Mouse (Mus musculus): ENCODE measurements at regions not wholly inside any gene's neighbourhood (a gene's known extent, or its start where the extent isn't known, plus 50 kb on each side); places are given as distances from the start of the nearest gene placed in this dataset.
A peak's percentile ranks its signal among the peaks of the same experiment; 100 is the strongest.

DNA sequence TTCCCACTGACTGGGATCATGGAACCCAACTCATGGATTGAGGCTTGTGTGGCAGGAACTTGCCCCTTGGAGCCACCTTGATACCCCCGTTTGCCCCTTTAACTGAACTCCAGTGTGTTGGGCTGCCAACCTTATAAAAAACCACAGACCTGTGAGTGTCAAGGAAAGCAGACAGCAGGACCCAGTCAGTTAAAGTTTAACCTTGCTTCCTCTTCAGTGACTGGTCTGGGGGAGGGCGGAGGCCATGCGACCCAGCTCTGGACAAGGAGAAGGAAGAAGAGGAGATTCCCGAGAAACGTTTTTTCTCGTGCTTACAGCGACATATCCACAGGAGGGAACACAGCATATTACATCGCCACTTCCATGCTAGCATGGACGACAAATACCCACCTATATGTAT is 281.9 kb upstream of the Zfp64 start:
- no peak for DNase-seq (ENCODE audit: low spot score)

DNA sequence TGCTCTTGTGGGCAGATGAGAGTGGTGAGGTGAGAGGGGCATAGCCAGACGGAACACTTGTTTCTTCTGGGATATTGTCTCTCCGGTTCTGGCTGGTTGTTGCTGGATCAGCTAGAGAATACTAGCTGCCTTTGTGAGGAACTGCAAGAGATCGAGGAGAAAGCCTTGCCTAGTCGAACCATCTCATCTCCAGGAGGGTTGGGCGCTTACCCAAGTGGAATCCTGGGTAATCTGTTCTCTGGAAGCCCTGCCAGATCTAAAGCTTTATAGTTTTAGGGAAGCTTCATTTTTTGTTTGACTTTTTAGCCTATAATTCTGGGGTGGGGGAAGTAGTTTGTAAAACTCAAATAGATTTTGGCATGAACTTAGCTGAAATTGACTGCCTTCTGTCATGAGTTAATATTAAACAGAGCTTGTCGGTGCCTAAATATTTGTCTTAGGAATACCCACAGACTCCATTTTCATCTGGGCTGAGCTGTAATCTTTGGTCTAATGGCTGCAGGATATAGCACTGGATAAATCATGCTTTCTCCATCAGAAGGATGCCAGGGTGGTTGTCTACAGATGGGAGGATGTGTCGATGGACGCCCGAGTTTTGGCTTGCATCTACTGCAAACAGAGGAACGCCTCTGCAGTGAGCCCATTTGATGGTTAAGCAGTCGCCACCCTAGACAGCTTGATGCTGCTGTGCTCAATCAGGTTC is 279.1 kb upstream of the Zfp64 start:
- no peak for DNase-seq (ENCODE audit: low spot score)

DNA sequence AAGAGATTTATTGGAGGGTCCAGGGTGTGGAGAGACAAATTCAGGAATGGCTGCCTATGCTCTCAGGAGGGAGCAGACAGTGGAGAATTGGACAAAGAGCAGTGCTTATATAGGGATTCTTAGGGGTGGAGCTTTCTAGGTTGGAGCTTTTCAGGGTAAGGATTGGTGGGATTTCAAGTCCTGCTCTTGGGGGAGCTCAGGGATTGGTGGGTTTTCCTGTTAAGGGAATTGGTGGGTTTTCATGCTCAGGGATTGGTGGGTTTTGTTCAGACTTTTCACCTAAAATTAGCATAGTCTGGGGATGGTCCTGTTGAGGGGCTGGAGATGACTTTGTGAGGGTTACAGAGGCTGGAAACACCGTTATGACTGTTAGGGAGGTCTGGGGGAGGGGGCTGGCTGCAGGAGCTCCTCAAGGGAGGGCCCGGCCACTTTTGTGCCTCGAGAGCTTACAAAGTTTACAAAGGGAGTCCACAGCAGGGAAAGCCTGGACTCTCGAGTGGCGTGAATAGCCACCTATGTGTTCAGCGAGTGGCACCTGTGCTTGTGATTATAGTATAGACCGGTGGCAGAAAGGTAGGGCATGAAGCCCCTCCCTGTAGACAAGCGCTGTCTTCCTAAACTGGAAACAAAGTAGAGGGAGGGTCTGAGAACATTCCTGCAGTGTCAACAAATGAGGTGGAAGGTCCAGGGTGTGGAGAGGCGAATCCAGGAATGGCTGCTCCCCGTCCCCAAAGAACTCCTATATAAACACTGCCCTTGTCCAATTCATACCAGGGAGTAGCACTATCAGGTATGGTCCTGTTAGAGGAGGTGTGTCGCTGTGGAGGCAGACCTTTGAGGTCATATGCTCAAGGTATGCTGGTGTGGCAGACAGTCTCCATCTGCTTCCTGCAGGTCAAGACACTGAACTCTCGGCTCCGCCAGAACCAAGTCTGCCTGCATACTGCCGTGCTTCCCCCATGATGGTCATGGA is 278.1 kb upstream of the Zfp64 start:
- no peak for DNase-seq (ENCODE audit: low spot score)

GRCm38 (mm10) chr2:169222264-169222663 is 266.9 kb upstream of the Zfp64 start:
- DNase-seq (ENCODE audit: low spot score): no peak

- DNase-seq (ENCODE audit: low spot score): no peak
Observed at GRCm38 (mm10) chr2:169221141-169221540, 265.8 kb upstream of the Zfp64 start.

GRCm38 (mm10) chr2:169215546-169216043 is 260.2 kb upstream of the Zfp64 start:
- DNase-seq (ENCODE audit: low spot score): no peak

- no peak for DNase-seq (ENCODE audit: low spot score)
Observed at GRCm38 (mm10) chr2:169214396-169214795, 259.0 kb upstream of the Zfp64 start.

- peak; percentile 38 for DNase-seq (ENCODE audit: low spot score)
Observed at GRCm38 (mm10) chr2:169213314-169213713, 257.9 kb upstream of the Zfp64 start.

DNA sequence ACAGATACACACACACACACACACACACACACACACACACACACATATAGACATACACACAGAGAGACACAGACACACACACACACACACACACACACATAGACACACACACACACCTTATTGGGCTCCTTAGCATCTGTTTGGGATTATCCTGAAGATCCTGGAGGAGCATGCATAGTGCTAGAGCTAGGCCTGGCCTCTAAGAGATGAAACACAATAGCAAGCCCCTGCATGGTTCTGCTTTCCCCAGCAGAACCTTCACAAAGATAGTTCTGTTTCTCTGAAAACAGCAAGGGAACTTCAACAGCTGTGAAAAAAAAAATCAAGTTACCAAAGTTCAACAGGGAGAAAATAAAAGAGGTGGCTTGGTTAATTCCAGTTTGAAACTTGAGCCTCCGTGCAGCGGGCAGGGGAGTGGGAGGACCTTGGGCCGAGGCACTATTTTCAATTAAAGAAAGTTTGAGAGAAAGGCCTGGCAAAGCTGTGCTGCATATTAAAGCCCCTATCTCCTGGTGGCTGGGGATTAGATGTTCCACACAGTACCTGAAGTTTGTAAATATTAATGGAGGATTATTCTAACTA is 257.4 kb upstream of the Zfp64 start:
- DNase-seq (ENCODE audit: low spot score): peak; percentile 34

- DNase-seq (ENCODE audit: low spot score): peak; percentile 43
Observed at GRCm38 (mm10) chr2:169204254-169204752, 248.9 kb upstream of the Zfp64 start.

DNA sequence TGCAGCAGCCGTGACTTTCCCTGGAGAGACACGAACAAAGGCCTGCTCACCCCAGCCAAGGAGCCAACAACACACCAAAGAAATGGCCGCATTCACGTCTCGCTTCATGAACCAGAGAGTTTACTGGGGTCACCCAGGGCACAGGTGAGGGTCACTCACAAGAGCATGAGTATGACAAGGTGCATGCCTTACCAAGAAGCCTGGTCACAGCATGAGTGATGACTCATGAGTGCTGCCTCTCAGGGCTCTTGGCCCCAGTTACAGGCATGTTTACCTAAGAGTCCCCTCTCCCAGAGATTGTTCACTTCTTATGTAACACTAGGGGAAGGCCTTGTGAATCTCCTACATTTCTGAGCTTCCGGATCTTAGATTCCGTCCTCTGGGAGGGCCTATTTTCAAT is 236.6 kb upstream of the Zfp64 start:
- DNase-seq (ENCODE audit: low spot score): peak; percentile 11

DNA sequence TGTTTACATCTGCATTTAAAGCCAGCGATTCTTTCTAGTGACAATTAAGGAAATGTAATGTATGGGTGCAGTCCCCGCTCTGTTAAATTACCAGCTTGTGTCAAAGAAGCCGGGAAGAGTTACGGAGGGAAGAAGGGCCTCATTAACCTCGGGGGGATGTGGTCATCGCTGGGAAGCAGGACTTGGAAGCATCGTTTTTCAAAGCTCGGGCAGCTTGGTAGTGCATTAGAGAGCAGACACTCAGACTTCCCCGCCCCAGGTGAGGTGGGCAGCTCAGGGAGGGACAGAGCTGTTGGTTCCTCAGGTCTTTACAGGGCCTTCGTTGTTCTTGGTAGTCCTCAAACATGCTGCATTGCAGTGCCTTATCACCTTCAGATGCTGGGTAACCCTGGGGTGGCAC is 236.1 kb upstream of the Zfp64 start:
- DNase-seq (ENCODE audit: low spot score): peak; percentile 62

- no peak for DNase-seq (ENCODE audit: low spot score)
Observed at GRCm38 (mm10) chr2:169177565-169177964, 222.2 kb upstream of the Zfp64 start.

DNA sequence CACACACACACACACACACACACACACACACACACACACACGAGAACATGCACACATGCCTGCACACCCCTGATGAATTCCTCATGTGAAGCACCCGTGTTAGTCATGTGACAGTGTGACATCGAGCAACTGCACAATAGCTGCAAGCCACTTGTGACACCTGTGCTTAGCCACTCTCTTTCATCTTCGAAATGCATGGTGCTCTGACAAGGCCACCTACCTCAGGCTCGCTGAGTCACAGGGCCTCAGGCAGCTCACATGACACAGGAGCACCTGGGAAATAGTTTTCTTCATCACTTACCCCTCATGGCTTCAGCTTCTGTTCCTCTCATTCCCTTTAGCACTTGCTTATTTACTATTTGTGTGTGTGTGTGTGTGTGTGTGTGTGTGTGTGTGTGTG is 213.4 kb upstream of the Zfp64 start:
- DNase-seq (ENCODE audit: low spot score): no peak

GRCm38 (mm10) chr2:169168376-169168775 is 213.0 kb upstream of the Zfp64 start:
- DNase-seq (ENCODE audit: low spot score): no peak

DNA sequence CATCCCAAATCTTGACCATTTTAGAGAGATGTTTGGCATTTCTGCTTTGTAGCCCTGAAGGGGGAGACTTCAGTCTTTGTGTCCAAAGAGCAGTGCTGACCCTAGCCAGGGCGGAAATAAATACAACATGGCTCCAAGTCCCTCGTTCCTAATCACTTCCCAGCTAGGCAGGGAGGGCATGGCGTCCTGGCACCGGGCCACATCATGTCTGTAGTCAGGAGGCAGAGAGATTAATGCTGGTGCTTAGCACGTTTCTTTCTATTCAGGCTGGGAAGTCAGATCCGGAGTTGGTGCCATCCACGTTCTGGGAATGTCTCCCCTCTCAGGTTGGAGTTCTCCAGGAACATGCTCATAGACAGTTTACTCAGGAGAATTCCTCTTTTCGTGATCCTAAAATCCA is 206.3 kb upstream of the Zfp64 start:
- no peak for DNase-seq (ENCODE audit: low spot score)

- no peak for DNase-seq (ENCODE audit: low spot score)
Observed at GRCm38 (mm10) chr2:169158760-169159159, 203.4 kb upstream of the Zfp64 start.

DNA sequence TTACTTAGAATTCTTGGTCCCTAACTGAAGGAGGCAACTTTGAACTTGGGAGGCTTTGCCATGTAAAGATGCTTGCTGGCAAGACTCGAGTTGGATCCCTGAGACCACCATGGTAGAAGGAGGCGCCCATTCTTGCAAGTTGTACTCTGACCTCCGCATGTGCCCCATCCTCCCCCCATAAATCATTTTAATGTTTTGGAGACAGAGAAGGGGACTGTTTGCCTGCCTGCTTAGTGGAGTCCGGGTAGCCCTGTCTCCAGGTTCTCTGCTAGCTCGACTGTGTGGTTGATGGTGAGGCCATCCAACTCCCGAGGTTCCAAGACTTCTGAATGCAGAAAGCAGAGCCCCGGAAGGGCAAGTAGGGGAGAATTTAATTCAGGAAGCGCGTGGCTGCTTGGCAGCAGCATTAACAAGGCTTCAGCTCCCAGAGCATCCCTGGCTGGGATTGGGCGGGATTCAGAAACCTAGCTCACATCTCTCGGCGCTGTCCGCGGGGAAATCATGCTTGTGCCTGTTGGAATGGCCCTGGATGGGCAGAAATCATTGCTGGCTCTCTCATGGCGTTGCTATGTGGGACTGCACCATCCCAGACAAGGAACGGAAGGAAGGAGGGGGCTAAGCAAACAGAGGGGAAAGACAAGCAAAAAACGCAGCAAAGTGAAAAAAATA is 202.8 kb upstream of the Zfp64 start:
- peak; percentile 37 for DNase-seq (ENCODE audit: low spot score)

- peak; percentile 28 for DNase-seq (ENCODE audit: low spot score)
Observed at GRCm38 (mm10) chr2:169156908-169157307, 201.5 kb upstream of the Zfp64 start.

GRCm38 (mm10) chr2:169154881-169155280 is 199.5 kb upstream of the Zfp64 start:
- no peak for DNase-seq (ENCODE audit: low spot score)

GRCm38 (mm10) chr2:169147655-169148054 is 192.3 kb upstream of the Zfp64 start:
- DNase-seq (ENCODE audit: low spot score): no peak

- peak; percentile 35 for DNase-seq (ENCODE audit: low spot score)
Observed at GRCm38 (mm10) chr2:169142224-169142623, 186.8 kb upstream of the Zfp64 start.

Data from embryo, embryonic 10 days (tissue).